Mouse (Mus musculus): ENCODE data around the gene Fnbp1l.

- no peak for TF ChIP-seq CTCF (IDR thresholded peaks at IDR 0.05; ENCODE audit: low read depth, low read length)
- no peak for TF ChIP-seq TAL1 (conservative IDR thresholded peaks at IDR 0.05; ENCODE audit: low read depth, low read length)
- no peak for TF ChIP-seq POLR2AphosphoS5 (IDR thresholded peaks at IDR 0.05; ENCODE audit: insufficient replicate concordance, low read depth, low read length)
Observed at GRCm38 (mm10) chr3:122494764-122495163, 124.8 kb downstream of the Fnbp1l start.

All from G1E (cell line).